ENCODE assay signal across 24 mouse cellular contexts in the genomic region with DNA sequence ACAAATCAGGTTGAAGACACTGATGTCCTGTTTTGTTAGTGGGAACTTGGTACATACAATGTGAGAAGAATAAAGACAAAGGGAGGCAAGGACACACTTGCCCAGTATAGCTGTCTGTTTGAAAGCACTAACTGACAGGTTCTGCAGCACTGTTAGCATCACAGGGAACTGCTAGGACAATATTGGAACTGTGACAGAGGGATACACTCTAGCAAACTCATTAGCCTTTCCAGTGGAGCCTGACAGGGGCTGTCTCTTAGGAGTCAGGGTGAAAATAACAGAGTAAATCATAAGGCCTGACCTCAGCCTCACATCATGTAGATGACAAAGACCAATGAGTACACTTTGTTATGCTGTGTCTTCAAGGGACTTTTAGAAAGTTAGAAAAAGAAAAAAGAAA.
DNase-seq lines count a peak whose midpoint lies in the region; ATAC-seq and TF ChIP-seq lines count a peak whose summit lies in the region.
"Had no signal": no experiment of that assay in that cellular context is flagged by ENCODE, and none has a peak within 500 bp of the region (broad histone marks: within the 10 kb centered on the region; RNA-seq: fewer than 3 reads in every experiment).

No protein-coding gene starts in this region.

- no peak overlapping the region for H3K4me2 ChIP-seq in kidney, embryonic 14.5 days (replicated peaks; ENCODE audit: low read depth, low read length)
- H3K4me2 ChIP-seq in kidney, postnatal 0 days (ENCODE audit: low read length), result no peak overlapping the region
- no peak overlapping the region for H3K4me2 ChIP-seq in midbrain, embryonic 13.5 days (replicated peaks)
- H3K4me2 ChIP-seq: embryonic facial prominence, embryonic 12.5 days; embryonic facial prominence, embryonic 15.5 days; forebrain, embryonic 12.5 days; heart, embryonic 11.5 days; hindbrain, embryonic 14.5 days had no signal

- no peak for TF ChIP-seq CTCF in kidney, postnatal 0 days (IDR thresholded peaks at IDR 0.05; ENCODE audit: low read depth)

- no peak for DNase-seq in kidney, adult 11 months
- peak; percentile 4 for DNase-seq in kidney, postnatal 0 days (ENCODE audit: low spot score)
- DNase-seq in kidney, postnatal 36 days, result no peak
- no peak for DNase-seq in midbrain, embryonic 10.5 days (ENCODE audit: low spot score)
- DNase-seq: adrenal gland, postnatal 10 days; adrenal gland, postnatal 36 days; cerebellum, adult 11 months; cerebellum, adult 2 months; cerebellum, adult 9-11 months; cerebellum, postnatal 25 days; gastrocnemius, adult 2 months; gastrocnemius, postnatal 14 days; heart, adult 11 months had no signal

- no peaks in the 10 kb centered on the region for H3K36me3 ChIP-seq in kidney, embryonic 14.5 days (ENCODE audit: control insufficient read depth, insufficient read depth, low read length)
- no peaks in the 10 kb centered on the region for H3K36me3 ChIP-seq in kidney, postnatal 0 days (ENCODE audit: insufficient read depth, low read length)
- no peaks in the 10 kb centered on the region for H3K36me3 ChIP-seq in midbrain, embryonic 13.5 days
- H3K36me3 ChIP-seq in midbrain, embryonic 10.5 days, result no peaks in the 10 kb centered on the region
- H3K36me3 ChIP-seq: embryonic facial prominence, embryonic 12.5 days; embryonic facial prominence, embryonic 15.5 days; forebrain, embryonic 12.5 days had no signal

- H3K27ac ChIP-seq in kidney, embryonic 14.5 days (ENCODE audit: low read depth, low read length), result no peak overlapping the region
- no peak overlapping the region for H3K27ac ChIP-seq in kidney, postnatal 0 days
- H3K27ac ChIP-seq in midbrain, embryonic 13.5 days, result no peak overlapping the region
- H3K27ac ChIP-seq in midbrain, embryonic 10.5 days (replicated peaks), result no peak overlapping the region
- H3K27ac ChIP-seq: embryonic facial prominence, embryonic 12.5 days; embryonic facial prominence, embryonic 15.5 days; forebrain, embryonic 12.5 days; gastrocnemius, adult 2 months; hindbrain, embryonic 14.5 days; hindbrain, postnatal 0 days had no signal

- peak; percentile 78; the same call in 1 of the 2 replicates for ATAC-seq in kidney, embryonic 14.5 days (ENCODE audit: low FRiP score, low TSS enrichment)
- no peak for ATAC-seq in kidney, postnatal 0 days (replicated peaks; ENCODE audit: low FRiP score, low read depth)
- peak; percentile 55; the same call in 1 of the 2 replicates for ATAC-seq in midbrain, embryonic 13.5 days
- no peak for ATAC-seq in CD4-positive, CD25-positive, alpha-beta regulatory T cell, adult 4 months
- ATAC-seq: forebrain, embryonic 16.5 days; hindbrain, postnatal 0 days; inflammation-experienced regulatory T-cells, adult 6 months had no signal

- H3K9me3 ChIP-seq in kidney, embryonic 14.5 days (ENCODE audit: control insufficient read depth, low read length), result no peaks in the 10 kb centered on the region
- H3K9me3 ChIP-seq in kidney, postnatal 0 days (replicated peaks; ENCODE audit: low read length), result no peaks in the 10 kb centered on the region
- H3K9me3 ChIP-seq in midbrain, embryonic 13.5 days, result no peaks in the 10 kb centered on the region
- H3K9me3 ChIP-seq in midbrain, embryonic 10.5 days (replicated peaks), result no peaks in the 10 kb centered on the region
- H3K9me3 ChIP-seq: embryonic facial prominence, embryonic 12.5 days; embryonic facial prominence, embryonic 15.5 days; forebrain, embryonic 12.5 days had no signal

- no peaks in the 10 kb centered on the region for H3K4me1 ChIP-seq in kidney, embryonic 14.5 days (ENCODE audit: control insufficient read depth, insufficient read depth, low read length)
- no peaks in the 10 kb centered on the region for H3K4me1 ChIP-seq in kidney, postnatal 0 days (replicated peaks; ENCODE audit: insufficient read depth, low read length)
- no peaks in the 10 kb centered on the region for H3K4me1 ChIP-seq in midbrain, embryonic 13.5 days (replicated peaks)
- no peaks in the 10 kb centered on the region for H3K4me1 ChIP-seq in midbrain, embryonic 10.5 days
- H3K4me1 ChIP-seq: embryonic facial prominence, embryonic 12.5 days; embryonic facial prominence, embryonic 15.5 days; forebrain, embryonic 12.5 days had no signal

- H3K27me3 ChIP-seq in kidney, embryonic 14.5 days (ENCODE audit: control insufficient read depth, insufficient read depth, low read length), result no peaks in the 10 kb centered on the region
- H3K27me3 ChIP-seq in kidney, postnatal 0 days (ENCODE audit: insufficient read depth, low read length), result no peaks in the 10 kb centered on the region
- H3K27me3 ChIP-seq in midbrain, embryonic 13.5 days, result no peaks in the 10 kb centered on the region
- H3K27me3 ChIP-seq in midbrain, embryonic 10.5 days (ENCODE audit: low read depth, poor library complexity, severe bottlenecking), result no peaks in the 10 kb centered on the region
- H3K27me3 ChIP-seq: embryonic facial prominence, embryonic 12.5 days; embryonic facial prominence, embryonic 15.5 days; forebrain, embryonic 12.5 days had no signal

- H3K4me3 ChIP-seq in kidney, embryonic 14.5 days (ENCODE audit: low read length), result no peak overlapping the region
- H3K4me3 ChIP-seq in kidney, postnatal 0 days (replicated peaks; ENCODE audit: low read depth, low read length), result no peak overlapping the region
- H3K4me3 ChIP-seq in midbrain, embryonic 13.5 days (replicated peaks), result no peak overlapping the region
- H3K4me3 ChIP-seq in midbrain, embryonic 10.5 days, result no peak overlapping the region
- H3K4me3 ChIP-seq: embryonic facial prominence, embryonic 12.5 days; embryonic facial prominence, embryonic 15.5 days; forebrain, embryonic 12.5 days; gastrocnemius, adult 2 months had no signal

- no peak overlapping the region for H3K9ac ChIP-seq in kidney, embryonic 14.5 days (ENCODE audit: low read depth, low read length)
- no peak overlapping the region for H3K9ac ChIP-seq in kidney, postnatal 0 days (ENCODE audit: low read depth, low read length)
- H3K9ac ChIP-seq in midbrain, embryonic 13.5 days (replicated peaks), result no peak overlapping the region
- H3K9ac ChIP-seq: embryonic facial prominence, embryonic 12.5 days; embryonic facial prominence, embryonic 15.5 days; forebrain, embryonic 12.5 days; hindbrain, embryonic 14.5 days had no signal

Comparison
In these comparisons a context has a peak if more than half of its experiments do, and no peak if none do; other contexts are left out.
1. ATAC-seq: peak in kidney, embryonic 14.5 days (single experiment) and midbrain, embryonic 13.5 days (single experiment); none in kidney, postnatal 0 days (single experiment) and CD4-positive, CD25-positive, alpha-beta regulatory T cell, adult 4 months (single experiment).